Mouse (Mus musculus) heart, adult 18-20 months (tissue): ENCODE data around the gene Kmt2e. TPM values are rescaled to one million over a fixed set of nuclear protein-coding genes. Genes with fewer than 3 reads are reported as not detected.
"Not testable (repeated sequence)": the region's sequence is repeated elsewhere in the genome, so short reads cannot be mapped to it uniquely, and the experiment has no call there.

ENCODE experiments used
- DNase-seq, 2 experiments: peaks; one replicate each; pipeline ENCODE4 v3.0.0; 2021 to 2022; ENCODE audit warnings: mixed read lengths in 1 of 2
- total RNA-seq, 2 experiments: library from RNA; stranded (reverse); gene quantifications; 2 replicates each; pipeline ENCODE4 v1.2.3; 2021

Kmt2e gene
- total RNA-seq, 2 experiments from 2014 or later, result 40.6 to 45.0 TPM

DNA sequence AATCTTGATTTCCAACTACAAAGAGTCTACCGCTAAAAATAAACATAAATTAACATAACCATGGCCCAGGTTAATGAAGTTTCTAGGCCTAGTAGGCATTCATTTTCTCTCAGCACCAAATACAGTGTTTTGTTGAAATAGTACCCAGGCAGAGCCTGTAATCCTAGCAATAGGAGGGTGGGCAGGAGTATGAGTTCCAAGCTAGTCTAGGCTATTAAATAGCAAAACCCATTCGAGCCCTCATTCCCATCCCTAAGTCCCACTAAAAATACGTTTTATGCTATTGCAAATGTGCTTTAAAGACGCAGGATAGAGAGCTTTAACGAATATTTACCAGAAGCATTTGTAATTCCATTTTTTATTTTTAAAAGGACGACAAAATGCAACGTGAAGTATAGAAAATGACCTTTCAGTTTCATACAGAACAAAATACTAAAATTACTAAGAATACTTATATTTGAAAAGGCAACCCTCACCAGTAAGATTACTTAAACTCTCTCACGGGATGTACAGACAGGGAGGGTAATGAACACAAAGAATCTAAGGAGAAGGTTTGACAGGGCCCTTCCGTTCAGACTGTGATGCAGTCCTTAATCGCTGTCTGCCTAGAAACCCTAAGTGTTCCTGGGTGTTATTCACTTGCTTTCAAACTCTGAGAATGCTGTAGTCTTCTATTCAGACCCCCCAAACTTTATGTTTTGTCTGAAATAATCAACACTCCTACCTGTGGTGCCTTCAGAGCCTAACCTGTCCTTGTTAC, 2.1 kb upstream of the Kmt2e start:
- no peak for DNase-seq

DNA sequence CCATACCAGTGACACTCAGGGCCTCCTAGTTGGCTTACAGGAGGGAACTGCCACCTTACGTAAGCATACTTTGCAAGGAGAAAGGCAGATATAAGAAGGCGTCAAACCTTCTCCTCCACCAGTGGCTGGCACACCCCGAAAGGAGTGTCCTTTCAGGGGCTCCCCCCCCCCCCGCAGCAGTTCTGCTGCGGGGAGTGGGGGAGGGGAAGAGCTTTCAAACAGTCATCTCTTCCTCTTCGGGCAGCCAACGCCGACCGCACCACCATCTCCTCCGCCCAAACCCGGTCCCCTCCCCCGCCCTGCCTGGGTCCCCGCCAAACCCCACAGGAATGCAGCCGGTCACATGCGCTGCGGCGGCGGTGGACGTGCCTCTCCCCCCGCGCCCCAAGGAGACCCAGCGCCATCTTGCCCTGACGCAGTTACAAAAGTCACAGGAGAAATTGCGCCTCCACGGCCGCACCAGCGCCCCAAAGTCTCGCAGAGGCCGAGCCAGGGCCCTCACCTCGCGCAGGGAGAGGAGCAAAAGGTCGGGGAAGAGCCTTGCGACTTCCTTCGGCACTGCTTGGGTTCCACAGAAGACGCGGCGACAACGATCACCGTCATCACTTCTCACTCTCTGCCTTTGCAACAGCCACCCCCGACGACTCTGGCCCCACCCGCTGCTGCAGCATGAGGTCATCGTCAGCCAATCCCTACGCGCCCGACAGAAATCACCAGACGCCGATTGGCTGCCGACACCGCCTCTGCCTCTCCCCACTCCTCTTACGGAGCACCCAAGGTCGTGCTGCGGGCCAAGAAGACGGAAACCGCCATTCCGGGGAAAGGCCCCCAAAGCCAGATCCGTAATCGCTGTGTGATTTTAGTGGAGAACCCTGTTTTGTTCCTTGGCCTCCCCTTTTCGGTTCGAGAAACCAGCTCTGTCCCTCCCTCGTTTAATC, 1.3 kb upstream of the Kmt2e start:
- DNase-seq, result peak; percentile 99 to 100

DNA sequence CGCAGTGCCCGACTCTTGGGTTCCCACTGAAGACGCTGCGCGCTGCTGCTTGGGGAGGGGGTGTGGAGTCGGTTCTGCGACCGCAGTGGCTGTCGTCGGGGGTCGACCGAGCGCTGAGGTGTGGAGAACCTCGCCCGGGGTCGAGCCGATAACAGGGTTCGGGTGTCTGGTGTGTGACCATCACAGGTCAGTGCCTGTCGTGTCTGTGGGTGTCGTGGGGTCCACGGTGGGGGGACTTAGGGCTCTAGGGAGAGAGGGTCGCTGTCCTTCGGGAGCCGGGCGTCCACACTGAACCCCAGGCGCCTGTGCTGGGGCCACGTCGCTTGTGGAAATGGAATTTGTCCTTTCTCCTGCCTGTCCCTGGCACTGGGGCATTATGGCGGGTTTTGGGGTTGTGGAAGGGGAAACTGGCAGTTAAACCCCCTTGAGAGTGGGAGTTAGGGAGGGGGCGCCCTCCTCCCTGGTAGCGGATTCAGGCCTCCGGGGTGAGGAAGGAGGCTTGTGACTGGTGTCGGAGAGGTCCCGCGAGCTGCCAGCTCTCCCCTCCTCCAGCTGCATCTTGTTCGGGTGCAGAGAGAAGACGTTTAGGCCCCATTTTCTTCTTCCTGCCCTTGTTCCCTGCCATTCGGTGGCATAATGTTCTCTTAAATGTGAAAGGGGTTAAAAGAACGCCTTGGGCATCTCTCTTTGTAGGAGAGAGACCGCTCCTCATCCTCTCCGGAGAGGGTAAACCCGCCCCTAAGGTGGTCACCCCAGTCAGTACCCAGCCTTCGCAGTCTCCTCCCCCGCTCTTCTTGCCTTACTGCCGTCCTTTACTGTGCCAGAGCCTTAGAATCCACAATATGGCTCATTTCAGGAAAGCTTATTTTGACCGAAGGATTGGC, 599 bp downstream of the Kmt2e start:
- DNase-seq, result peak; percentile 78 to 84

DNA sequence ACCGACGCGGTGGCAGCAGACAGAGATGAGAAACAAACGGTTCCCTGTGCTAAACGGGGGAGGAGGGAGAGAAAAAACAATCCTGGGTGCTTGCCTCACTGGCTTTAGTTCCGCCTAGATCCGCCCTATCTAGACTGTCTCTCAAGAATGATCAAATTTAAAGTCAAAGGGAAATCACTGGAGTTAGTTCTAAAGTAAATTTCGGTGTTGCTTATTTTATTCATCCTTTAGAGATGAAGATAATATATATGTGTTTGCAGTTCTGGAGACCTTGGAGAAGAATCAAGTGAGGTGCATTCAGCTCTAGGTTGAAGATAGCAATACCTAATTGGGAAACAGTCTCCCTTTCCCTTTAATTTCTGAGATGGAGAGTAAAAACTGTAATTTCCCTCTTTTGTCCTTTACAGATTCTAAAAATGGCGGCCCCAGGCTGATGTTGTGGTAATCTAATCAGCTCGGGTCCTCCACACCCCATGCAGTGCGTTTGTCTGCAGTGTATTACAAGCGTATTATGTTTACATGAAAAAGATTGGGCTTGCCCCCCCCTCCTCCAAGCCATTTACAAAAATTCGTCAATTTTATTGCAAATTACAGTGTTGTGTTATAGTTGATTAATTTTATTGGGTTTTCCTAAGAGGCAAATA, 1.4 kb downstream of the Kmt2e start:
- peak in 1 of 2 experiments; percentile 49 for DNase-seq

DNA sequence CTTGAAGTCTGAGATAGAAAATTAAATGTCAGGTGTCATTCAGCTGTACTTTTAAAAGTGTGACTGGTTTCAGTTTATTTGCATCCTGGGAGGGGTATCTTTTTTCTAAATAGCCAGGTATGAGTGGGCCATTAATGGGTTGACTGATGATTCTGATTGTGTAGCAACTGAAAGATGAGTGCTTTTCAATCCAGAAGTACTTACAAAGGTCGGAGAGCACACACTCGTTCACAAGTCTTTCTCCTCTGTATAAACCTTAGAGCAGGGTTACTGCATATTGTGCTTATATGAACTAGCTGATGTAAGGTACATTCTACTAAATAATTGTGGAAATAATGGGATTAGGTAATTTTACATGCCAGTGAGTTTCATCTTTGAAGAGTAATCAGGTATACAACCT, 2.5 kb downstream of the Kmt2e start:
- no peak for DNase-seq

DNA sequence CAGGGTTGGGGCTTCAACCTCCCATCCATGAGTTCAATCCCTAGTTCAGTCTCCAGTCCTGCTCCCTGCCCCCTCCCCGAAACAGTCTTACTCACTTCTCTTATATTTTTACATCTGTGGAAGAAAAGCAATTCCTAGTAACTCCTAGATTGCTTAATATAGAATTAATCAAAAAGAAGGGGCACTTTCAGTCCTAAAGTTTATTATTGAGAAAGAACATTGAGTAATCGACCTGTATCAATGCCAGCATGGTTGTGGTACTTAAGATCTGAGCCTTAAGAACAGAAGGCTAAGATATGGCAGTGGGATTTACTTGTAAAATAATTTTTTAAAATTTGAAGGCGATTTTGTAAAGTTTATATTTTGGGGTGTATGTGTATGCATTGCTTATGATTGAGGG, 5.6 kb downstream of the Kmt2e start:
- no peak for DNase-seq

DNA sequence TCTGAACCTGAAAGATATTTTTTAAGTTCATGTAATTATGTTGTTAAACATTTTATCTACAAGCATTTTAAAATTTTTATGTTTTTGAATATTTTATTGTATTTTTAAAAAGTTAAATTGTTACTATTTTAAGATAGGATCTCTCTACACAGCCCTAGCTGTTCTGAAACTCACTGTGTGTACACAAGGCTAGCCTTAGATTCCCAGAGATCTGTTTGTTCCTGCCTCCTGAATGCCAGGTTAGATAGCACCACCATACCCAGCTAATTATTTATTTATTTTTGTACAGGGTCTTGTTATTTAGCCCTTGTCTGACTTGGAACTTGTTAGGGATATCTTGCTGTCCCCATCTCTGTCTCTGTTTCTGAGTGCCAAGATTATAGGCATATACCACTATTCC, 6.3 kb downstream of the Kmt2e start:
- no peak for DNase-seq

DNA sequence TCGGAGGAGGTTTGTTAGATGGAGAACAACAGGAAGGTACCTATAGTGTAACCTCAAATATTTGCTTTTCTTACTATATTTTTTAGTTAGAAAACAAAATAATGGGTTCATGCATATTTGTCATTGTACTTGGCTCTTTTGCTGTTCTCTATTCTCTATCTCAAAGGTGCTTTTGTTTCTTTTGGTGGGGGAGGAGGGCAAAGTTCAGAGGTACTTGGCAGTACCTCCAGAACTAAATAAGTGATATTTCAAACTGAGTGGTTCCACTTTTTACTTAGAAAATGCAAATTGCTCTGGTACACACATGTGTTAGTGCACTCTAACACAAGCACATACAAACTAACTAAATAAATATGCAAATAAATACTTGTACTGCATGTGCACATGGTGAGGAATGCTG, 7.7 kb downstream of the Kmt2e start:
- DNase-seq, result no peak

DNA sequence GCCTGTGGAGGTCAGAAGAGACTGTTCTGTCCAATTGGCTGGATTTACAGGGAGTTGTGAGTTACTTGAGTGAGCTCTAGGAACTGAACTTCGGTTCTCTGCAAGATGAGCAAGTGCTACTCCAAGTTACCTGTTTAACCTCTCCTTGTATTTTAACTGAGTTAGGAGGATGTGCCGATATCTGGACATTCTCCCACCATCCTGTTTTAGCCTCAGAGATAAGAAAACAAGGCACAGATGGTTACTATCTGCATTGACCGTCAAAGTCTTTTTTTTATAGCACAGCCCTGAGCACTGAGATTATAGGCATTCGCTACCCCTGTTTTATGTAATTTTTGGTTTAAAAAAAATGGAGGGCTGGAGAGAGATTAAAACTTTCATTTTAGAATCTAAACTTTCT, 10.2 kb downstream of the Kmt2e start:
- DNase-seq, result no peak

DNA sequence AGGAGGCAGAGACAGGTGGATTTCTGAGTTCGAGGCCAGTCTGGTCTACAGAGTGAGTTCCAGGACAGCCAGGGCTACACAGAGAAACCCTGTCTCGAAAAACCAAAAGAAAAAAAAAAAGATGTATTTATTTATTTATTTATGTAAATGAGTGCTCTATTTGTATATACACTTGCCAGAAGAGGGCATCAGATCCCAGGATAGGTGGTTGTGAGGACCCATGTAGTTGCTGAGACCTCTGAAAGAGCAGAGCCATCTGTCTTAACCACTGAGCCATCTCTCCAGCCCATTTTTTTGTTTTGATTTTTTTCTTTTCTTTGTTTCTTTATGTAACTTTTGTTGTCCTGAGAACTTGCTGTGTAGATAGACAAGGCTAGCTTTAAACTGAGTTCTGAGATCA, 19.3 kb downstream of the Kmt2e start:
- DNase-seq, result not testable (repeated sequence)

DNA sequence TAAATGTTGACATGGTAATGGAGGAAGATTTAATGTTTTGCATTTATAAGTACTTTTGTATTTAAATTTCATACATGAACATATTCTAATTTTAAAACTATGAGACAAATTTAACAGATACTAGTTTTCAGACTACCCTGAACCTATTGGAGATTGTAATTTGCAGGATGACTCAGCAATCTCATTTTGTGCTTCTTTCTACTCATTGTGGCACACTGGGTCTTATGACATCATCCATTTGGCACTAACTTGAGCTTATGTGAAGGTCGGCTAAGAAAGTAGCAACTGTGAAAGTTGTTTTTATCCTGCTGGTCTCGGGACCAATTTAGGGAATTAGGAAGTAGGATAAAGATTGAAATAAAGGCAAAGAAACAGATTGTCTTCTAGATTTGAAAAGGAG, 27.4 kb downstream of the Kmt2e start:
- DNase-seq, result peak in 1 of 2 experiments; percentile 42

DNA sequence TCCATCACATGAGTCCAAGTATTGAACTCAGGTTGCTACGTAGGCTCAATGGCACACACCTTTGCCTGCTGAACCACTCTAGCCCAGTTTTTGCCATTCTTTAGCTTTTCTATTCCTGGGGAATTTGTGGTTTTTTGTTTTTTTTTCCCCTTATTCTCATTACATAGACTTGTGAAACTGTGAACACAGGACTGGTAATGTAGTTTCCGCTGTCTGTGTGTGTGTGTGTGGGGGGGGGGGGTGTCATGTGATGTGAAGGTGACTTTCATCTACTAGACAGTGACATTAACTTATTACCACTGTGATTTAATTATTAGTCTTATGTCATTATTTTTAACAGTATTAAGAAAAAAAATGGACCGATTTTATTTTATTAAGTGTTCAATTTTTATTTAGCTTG, 30.0 kb downstream of the Kmt2e start:
- no peak for DNase-seq

DNA sequence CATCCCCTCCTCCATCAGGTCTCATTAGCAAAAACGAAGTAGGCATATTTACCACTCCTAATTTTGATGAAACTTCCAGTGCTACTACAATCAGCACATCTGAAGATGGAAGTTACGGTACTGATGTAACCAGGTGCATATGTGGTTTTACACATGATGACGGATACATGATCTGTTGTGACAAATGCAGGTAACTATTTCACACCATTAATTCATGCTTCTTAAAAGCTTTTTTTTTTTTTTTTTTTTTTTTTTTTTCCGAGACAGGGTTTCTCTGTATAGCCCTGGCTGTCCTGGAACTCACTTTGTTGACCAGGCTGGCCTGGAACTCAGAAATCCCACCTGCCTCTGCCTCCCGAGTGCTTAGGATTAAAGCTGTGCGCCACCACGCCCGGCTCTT, 30.5 kb downstream of the Kmt2e start:
- DNase-seq, result no peak

DNA sequence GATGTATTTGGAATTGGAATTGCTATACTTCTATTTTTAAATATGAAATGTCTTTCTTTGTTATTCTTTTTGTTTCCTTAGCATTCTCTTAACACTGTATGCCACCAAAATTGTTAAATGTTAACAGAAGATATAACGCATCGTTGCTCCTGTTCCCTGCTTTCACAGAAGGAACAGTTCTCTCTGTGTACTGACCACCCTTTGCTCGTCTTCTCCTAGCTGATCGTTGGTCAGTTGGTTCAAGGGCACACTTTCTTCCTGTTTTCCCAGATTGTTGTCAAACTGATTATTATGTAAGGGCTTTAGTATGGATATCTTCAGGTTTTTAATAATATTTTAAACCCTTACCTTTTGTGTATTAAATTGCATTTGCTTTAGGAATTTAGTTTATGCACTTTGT, 32.3 kb downstream of the Kmt2e start:
- DNase-seq, result no peak

DNA sequence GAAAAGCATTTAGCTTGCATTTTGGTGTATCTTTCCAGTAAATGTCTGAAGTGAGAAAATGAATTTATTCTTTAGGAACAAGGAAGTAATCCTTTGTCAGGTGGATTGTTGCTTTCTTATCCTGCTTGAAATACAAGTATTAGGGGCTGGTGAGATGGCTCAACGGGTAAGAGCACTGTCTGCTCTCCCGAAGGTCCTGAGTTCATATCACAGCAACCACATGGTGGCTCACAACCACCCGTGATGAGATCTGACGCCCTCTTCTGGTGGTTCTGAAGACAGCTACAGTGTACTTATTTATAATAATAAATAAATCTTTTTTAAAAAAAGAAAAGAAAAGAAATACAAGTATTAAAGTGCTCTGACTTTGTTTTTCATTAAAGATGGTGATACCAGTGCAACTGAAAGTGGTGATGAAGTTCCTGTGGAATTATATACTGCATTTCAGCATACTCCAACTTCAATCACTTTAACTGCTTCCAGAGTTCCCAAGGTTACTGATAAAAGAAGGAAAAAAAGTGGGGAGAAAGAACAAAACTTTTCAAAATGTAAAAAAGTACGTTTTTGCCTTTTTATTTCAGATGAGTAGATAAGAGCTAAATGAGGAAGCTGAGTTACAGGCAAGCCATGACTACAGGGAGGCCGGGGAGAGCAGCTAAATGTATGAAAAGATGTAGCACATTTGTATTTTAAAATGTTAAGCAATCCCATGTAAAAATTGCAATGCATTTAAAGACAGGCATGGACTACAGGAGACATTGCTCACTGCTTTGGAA, 39.0 kb downstream of the Kmt2e start:
- no peak for DNase-seq

DNA sequence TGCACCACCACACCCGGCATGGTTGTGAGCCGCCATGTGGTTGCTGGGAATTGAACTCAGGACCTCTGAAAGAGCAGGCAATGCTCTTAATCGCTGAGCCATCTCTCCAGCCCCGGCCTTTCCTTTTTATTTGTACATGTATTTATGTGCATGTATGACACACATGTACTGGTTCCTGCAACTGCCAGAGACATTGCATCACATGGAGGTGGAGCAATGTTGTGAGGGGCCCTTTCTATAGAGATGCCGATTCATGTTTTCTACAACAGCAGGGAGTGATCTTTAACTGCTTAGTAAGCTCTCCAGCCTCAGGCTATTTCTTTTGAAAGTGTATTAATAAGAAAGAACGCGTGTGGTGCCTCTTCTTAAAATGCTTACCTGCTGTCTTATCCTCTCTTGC, 49.6 kb downstream of the Kmt2e start:
- DNase-seq, result no peak

DNA sequence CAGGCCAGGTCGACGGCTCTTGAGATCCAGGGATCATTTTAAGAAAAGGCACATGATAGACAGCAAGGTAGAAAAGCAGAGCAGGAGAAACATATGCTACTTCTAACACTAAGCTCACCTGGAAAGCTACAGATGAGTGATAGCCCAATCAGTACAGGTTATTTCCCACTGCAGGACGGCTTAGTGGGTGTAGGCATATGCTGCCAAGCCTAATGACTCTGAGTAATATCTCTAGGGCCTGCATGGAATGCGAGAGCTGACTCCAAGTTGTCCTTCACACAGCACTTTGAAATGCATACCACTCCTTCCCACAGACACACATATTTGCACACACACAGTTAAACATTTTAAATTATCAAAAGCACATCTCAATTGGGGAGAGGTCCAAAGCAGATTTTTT, 55.0 kb downstream of the Kmt2e start:
- no peak for DNase-seq

DNA sequence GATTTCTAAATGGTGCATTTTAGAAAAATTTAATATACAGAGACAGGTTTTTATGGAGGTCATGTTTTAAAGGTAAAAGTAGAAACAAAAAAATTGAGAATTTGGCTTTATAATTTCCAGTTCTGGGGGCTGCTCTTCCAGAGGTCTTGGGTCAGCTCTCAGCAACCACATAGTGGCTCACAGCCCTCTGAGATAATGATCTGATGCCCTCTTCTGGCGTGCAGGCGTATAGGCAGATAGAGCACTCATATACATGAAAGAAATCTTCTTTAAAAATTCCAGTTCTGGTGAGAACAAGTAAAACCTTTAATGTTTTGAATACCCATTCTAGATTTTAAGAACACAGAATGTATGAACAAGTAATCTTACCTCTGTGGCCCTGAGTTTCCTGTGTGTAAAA, 56.6 kb downstream of the Kmt2e start:
- no peak for DNase-seq

DNA sequence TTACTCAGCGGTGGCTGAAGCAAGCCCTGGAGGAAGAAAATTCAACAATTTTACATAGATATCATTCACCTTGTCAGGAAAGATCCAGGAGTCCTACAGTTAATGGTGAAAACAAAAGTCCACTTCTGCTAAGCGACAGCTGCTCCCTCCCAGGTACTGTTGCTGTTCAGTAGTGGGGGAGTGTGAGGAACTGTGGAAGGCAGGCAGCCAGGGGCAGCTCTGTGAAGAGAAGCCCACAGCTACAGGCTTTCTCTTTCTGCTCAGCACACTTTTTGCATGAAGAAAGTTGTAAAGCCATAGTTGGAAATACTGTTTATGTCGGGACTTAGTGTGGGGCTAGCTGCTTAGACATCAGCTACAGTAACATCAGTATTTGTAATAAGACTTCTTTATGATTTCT, 62.2 kb downstream of the Kmt2e start:
- DNase-seq, result no peak

DNA sequence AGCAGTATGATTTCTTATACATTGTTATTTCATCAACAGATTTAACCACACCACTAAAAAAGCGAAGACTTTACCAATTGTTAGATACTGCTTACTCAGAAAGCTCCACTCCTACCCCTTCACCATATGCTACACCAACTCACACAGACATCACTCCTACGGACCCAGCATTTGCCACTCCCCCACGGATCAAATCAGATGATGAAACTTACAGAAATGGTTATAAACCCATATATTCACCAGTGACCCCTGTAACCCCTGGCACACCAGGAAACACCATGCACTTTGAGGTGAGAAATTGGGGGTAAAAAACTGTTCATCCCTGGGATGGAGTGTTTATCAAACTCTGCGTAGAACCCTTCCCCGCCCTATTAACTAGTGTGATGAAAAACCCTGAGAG, 62.7 kb downstream of the Kmt2e start:
- DNase-seq, result no peak

DNA sequence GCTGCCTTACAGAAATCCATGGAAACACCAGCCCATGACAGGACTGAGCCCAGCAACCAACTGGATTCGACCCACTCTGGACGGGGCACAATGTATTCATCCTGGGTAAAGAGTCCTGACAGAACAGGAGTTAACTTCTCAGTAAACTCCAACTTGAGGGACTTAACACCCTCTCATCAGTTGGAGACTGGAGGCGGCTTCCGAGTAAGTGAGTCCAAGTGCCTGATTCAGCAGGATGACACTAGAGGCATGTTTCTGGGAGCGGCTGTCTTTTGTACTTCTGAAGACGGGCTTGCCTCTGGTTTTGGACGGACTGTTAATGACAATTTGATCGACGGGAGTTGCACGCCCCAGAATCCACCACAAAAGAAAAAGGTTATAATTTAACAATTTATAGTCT, 63.7 kb downstream of the Kmt2e start:
- DNase-seq, result no peak
